Mouse (Mus musculus): ENCODE data around the gene Spaca6. TPM values are rescaled to one million over a fixed set of nuclear protein-coding genes. Genes with fewer than 3 reads are reported as not detected.
"Not testable (repeated sequence)": the region's sequence is repeated elsewhere in the genome, so short reads cannot be mapped to it uniquely, and the experiment has no call there.

Gene Spaca6
- polyA plus RNA-seq, 1 experiment: 11.2 TPM

DNA sequence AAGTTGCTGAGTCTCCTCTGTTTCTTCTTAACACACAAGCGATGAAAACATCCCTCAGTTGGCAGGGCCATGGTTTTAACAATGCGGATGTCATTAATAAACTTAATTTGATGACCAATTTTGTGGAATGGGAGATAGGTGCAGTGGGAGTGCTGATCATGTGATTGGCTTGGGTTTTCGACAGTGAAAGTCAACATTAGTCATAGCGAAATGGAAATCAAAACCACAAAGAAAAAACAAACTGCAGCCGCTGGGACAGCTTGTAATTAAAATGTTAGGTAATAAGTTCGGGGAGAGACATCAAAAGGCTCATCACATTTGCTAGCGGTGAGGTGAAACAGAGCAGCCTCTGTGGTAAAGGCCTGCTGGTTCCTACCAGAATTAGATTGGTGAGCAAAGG, 13.8 kb downstream of the Spaca6 start:
- peaks cover 54% of the 10 kb centered on the region for H3K36me3 ChIP-seq (ENCODE audit: control insufficient read depth, insufficient read depth)
- H3K27me3 ChIP-seq (ENCODE audit: control insufficient read depth, insufficient read depth, insufficient read length): no peaks in the 10 kb centered on the region
- H3ac ChIP-seq (ENCODE audit: control insufficient read depth, insufficient read length, low read depth): no peak overlapping the region
- H3K79me2 ChIP-seq (ENCODE audit: control insufficient read depth, insufficient read depth): peaks cover 34% of the 10 kb centered on the region
- no peak overlapping the region for H3K4me3 ChIP-seq (ENCODE audit: insufficient read depth, poor library complexity, severe bottlenecking)
- peaks cover 10% of the 10 kb centered on the region for H3K79me3 ChIP-seq (ENCODE audit: low read depth)
- no peak for TF ChIP-seq MYOG (IDR thresholded peaks at IDR 0.05; ENCODE audit: control insufficient read depth, extremely low read depth, insufficient read length)
- TF ChIP-seq CTCF (IDR thresholded peaks at IDR 0.05; ENCODE audit: control insufficient read depth, insufficient read depth, insufficient read length): no peak
- TF ChIP-seq MAX (IDR thresholded peaks at IDR 0.05): no peak
- peak; percentile 86 for TF ChIP-seq USF1 (IDR thresholded peaks at IDR 0.05; ENCODE audit: low read depth)
- TF ChIP-seq MYOD1 (IDR thresholded peaks at IDR 0.05; ENCODE audit: control insufficient read depth, insufficient read length, low read depth): no peak
- TF ChIP-seq CEBPB (IDR thresholded peaks at IDR 0.05; ENCODE audit: low read depth): peak; percentile 5
- TF ChIP-seq FOSL1 (IDR thresholded peaks at IDR 0.05; ENCODE audit: insufficient read depth, low read length, poor library complexity, severe bottlenecking): peak; percentile 15

GRCm38 (mm10) chr17:17843534-17844261, 16.7 kb downstream of the Spaca6 start:
- Histone ChIP-seq H3K36me3 (ENCODE audit: control insufficient read depth, insufficient read depth) (peaks cover 50% of the 10 kb centered on the region), H3ac (ENCODE audit: control insufficient read depth, insufficient read length, low read depth) (no peak overlapping the region), H3K79me2 (ENCODE audit: control insufficient read depth, insufficient read depth) (peaks cover 18% of the 10 kb centered on the region), H3K27me3 (ENCODE audit: control insufficient read depth, insufficient read depth, insufficient read length) (no peaks in the 10 kb centered on the region), H3K79me3 (ENCODE audit: low read depth) (peaks cover 9% of the 10 kb centered on the region), H3K4me3 (ENCODE audit: insufficient read depth, poor library complexity, severe bottlenecking) (no peak overlapping the region)
- TF ChIP-seq USF1 (IDR thresholded peaks at IDR 0.05; ENCODE audit: low read depth): no peak
- no peak for TF ChIP-seq MYOD1 (IDR thresholded peaks at IDR 0.05; ENCODE audit: control insufficient read depth, insufficient read length, low read depth)
- no peak for TF ChIP-seq CTCF (IDR thresholded peaks at IDR 0.05; ENCODE audit: control insufficient read depth, insufficient read depth, insufficient read length)
- no peak for TF ChIP-seq MAX (IDR thresholded peaks at IDR 0.05)
- no peak for TF ChIP-seq MYOG (IDR thresholded peaks at IDR 0.05; ENCODE audit: control insufficient read depth, extremely low read depth, insufficient read length)
- no peak for TF ChIP-seq FOSL1 (IDR thresholded peaks at IDR 0.05; ENCODE audit: insufficient read depth, low read length, poor library complexity, severe bottlenecking)
- no peak for TF ChIP-seq CEBPB (IDR thresholded peaks at IDR 0.05; ENCODE audit: low read depth)

GRCm38 (mm10) chr17:17844606-17845005, 17.6 kb downstream of the Spaca6 start:
- not testable (repeated sequence) for H3K27me3 ChIP-seq (ENCODE audit: control insufficient read depth, insufficient read depth, insufficient read length); H3ac ChIP-seq (ENCODE audit: control insufficient read depth, insufficient read length, low read depth); H3K79me3 ChIP-seq (ENCODE audit: low read depth); H3K4me3 ChIP-seq (ENCODE audit: insufficient read depth, poor library complexity, severe bottlenecking); H3K79me2 ChIP-seq (ENCODE audit: control insufficient read depth, insufficient read depth)
- peaks cover 47% of the 10 kb centered on the region for H3K36me3 ChIP-seq (ENCODE audit: control insufficient read depth, insufficient read depth)

GRCm38 (mm10) chr17:17845187-17846027, 18.4 kb downstream of the Spaca6 start:
- Histone ChIP-seq H3K4me3 (ENCODE audit: insufficient read depth, poor library complexity, severe bottlenecking) (no peak overlapping the region), H3K79me2 (ENCODE audit: control insufficient read depth, insufficient read depth) (peaks cover 1% of the 10 kb centered on the region), H3K79me3 (ENCODE audit: low read depth) (peaks cover 1% of the 10 kb centered on the region), H3K36me3 (ENCODE audit: control insufficient read depth, insufficient read depth) (peaks cover 39% of the 10 kb centered on the region), H3K27me3 (ENCODE audit: control insufficient read depth, insufficient read depth, insufficient read length) (no peaks in the 10 kb centered on the region), H3ac (ENCODE audit: control insufficient read depth, insufficient read length, low read depth) (no peak overlapping the region)
- TF ChIP-seq CTCF (IDR thresholded peaks at IDR 0.05; ENCODE audit: control insufficient read depth, insufficient read depth, insufficient read length) (no peak), MYOG (IDR thresholded peaks at IDR 0.05; ENCODE audit: control insufficient read depth, extremely low read depth, insufficient read length) (no peak), CEBPB (IDR thresholded peaks at IDR 0.05; ENCODE audit: low read depth) (no peak), MAX (IDR thresholded peaks at IDR 0.05) (peak; percentile 79), FOSL1 (IDR thresholded peaks at IDR 0.05; ENCODE audit: insufficient read depth, low read length, poor library complexity, severe bottlenecking) (peak; percentile 99), MYOD1 (IDR thresholded peaks at IDR 0.05; ENCODE audit: control insufficient read depth, insufficient read length, low read depth) (peak; percentile 65), USF1 (IDR thresholded peaks at IDR 0.05; ENCODE audit: low read depth) (no peak)

- no peaks in the 10 kb centered on the region for H3K27me3 ChIP-seq (ENCODE audit: control insufficient read depth, insufficient read depth, insufficient read length)
- peaks cover 20% of the 10 kb centered on the region for H3K36me3 ChIP-seq (ENCODE audit: control insufficient read depth, insufficient read depth)
- TF ChIP-seq MYOD1 (IDR thresholded peaks at IDR 0.05; ENCODE audit: control insufficient read depth, insufficient read length, low read depth) (no peak), CEBPB (IDR thresholded peaks at IDR 0.05; ENCODE audit: low read depth) (no peak), MYOG (IDR thresholded peaks at IDR 0.05; ENCODE audit: control insufficient read depth, extremely low read depth, insufficient read length) (no peak), CTCF (IDR thresholded peaks at IDR 0.05; ENCODE audit: control insufficient read depth, insufficient read depth, insufficient read length) (no peak), USF1 (IDR thresholded peaks at IDR 0.05; ENCODE audit: low read depth) (no peak), FOSL1 (IDR thresholded peaks at IDR 0.05; ENCODE audit: insufficient read depth, low read length, poor library complexity, severe bottlenecking) (no peak), MAX (IDR thresholded peaks at IDR 0.05) (no peak)
- no peak overlapping the region for H3K4me3 ChIP-seq (ENCODE audit: insufficient read depth, poor library complexity, severe bottlenecking)
- H3ac ChIP-seq (ENCODE audit: control insufficient read depth, insufficient read length, low read depth): no peak overlapping the region
- peaks cover 13% of the 10 kb centered on the region for H3K79me2 ChIP-seq (ENCODE audit: control insufficient read depth, insufficient read depth)
- H3K79me3 ChIP-seq (ENCODE audit: low read depth): peaks cover 5% of the 10 kb centered on the region
These were observed 22.0 kb downstream of the Spaca6 start for GRCm38 (mm10) chr17:17848988-17849387.

Data from C2C12 (cell line).